ENCODE assay signal across 8 mouse cellular contexts in the genomic region with DNA sequence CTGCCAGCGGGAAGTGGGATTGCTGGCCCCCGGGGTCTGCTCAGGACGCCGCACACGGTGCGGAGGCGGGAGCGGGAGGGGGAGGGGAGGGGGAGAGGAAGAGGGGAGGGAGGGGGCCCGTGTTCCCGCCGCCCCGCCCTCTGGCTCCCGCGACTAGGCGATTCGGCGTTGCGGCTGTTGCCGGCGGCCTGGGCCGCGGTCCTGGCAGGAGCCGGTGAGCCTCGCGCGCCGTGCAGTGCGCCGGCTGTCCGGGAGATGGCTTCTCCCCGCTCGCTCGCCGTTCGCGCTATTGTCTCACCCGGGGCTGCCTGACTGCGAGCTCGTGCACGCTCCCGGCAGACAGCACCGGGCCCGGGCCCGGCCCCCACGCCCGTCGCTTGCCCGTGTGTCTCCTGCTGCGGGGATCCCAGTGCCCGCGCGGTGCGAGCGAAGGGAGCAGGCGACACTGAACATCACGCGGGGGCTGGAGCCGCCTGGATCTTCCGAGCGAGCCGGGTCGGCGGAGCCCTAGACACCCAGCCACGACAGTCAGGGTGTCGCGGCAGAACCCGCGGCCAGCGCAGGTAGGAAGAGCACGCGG. TPM values are rescaled to one million over a fixed set of nuclear protein-coding genes. Genes with fewer than 3 reads are reported as not detected.
A peak's percentile ranks its signal among the peaks of the same experiment; 100 is the strongest.
DNase-seq lines count a peak whose midpoint lies in the region; ATAC-seq and TF ChIP-seq lines count a peak whose summit lies in the region.

No protein-coding gene starts in this region.

- H3K27me3 ChIP-seq in heart, embryonic 10.5 days (ENCODE audit: insufficient read depth, poor library complexity, severe bottlenecking) = peaks cover 4% of the 10 kb centered on the region; the same call in 1 of the 2 replicates
- H3K27me3 ChIP-seq in liver, adult 2 months (ENCODE audit: control insufficient read depth, insufficient read depth, low read length) = no peaks in the 10 kb centered on the region

- WGBS in heart, embryonic 10.5 days = under 1% methylated on average over 66 of the region's 71 CpGs
- under 1% methylated on average over 70 of the region's 71 CpGs for WGBS in liver, adult 2 months

- H3K27ac ChIP-seq in embryonic fibroblast, embryonic 13.5 days (ENCODE audit: insufficient read depth, low read length) = no peak overlapping the region
- peak overlapping the region; percentile 94 for H3K27ac ChIP-seq in heart, embryonic 10.5 days
- H3K27ac ChIP-seq in liver, adult 2 months (replicated peaks; ENCODE audit: insufficient read depth, low read depth, low read length) = peak overlapping the region; percentile 22

- no peaks in the 10 kb centered on the region; the same call in 1 of the 2 replicates for H3K4me1 ChIP-seq in embryonic fibroblast, embryonic 13.5 days (ENCODE audit: control insufficient read depth, insufficient read depth, low read length)
- peaks cover 49% of the 10 kb centered on the region for H3K4me1 ChIP-seq in heart, embryonic 10.5 days
- peaks cover 6% of the 10 kb centered on the region for H3K4me1 ChIP-seq in liver, adult 2 months (ENCODE audit: control insufficient read depth, insufficient read depth, low read length)

- DNase-seq in A20 (ENCODE audit: low read depth, low spot score) = peak; percentile 79
- DNase-seq in adrenal gland, postnatal 36 days = peak; percentile 86 to 90
- DNase-seq in heart, embryonic 10.5 days (ENCODE audit: low spot score) = peak; percentile 82
- DNase-seq in kidney, adult 9 months = peak; percentile 68
- peak; percentile 44 for DNase-seq in liver, adult 2 months (ENCODE audit: extremely low read depth, low read depth, low spot score)
- peak; percentile 50 to 69 for DNase-seq in spleen, postnatal 14 days (ENCODE audit: low spot score in 2 of 2)

- H3K9me3 ChIP-seq in heart, embryonic 10.5 days = no peaks in the 10 kb centered on the region

- 0 out of 2 replicates have a peak, but pooled peaks have one; percentile 23 for TF ChIP-seq CTCF in embryonic fibroblast, embryonic 13.5 days (IDR thresholded peaks at IDR 0.05; ENCODE audit: borderline replicate concordance, insufficient read depth, low read length)
- TF ChIP-seq CTCF in liver, adult 2 months (IDR thresholded peaks at IDR 0.05; ENCODE audit: low read depth, low read length) = peak; percentile 60

- no peaks in the 10 kb centered on the region for H3K79me2 ChIP-seq in liver, adult 2 months (ENCODE audit: control insufficient read depth, insufficient read depth, low read length)

- peak; percentile 64 for TF ChIP-seq POLR2A in embryonic fibroblast, embryonic 13.5 days (IDR thresholded peaks at IDR 0.05; ENCODE audit: low read depth, low read length)
- TF ChIP-seq POLR2A in liver, adult 2 months (IDR thresholded peaks at IDR 0.05; ENCODE audit: extremely low read depth, insufficient read depth, low read length) = no peak

- peak; percentile 56 for ATAC-seq in monocyte, adult 5-6 weeks (replicated peaks; ENCODE audit: insufficient number of reproducible peaks, low FRiP score, low TSS enrichment, poor library complexity, severe bottlenecking)

- peak overlapping the region; percentile 74 for H3K9ac ChIP-seq in liver, adult 2 months (ENCODE audit: low read depth, low read length)

- H3K4me3 ChIP-seq in embryonic fibroblast, embryonic 13.5 days (ENCODE audit: insufficient read depth, low read length) = peak overlapping the region; percentile 46
- peak overlapping the region; percentile 78 for H3K4me3 ChIP-seq in heart, embryonic 10.5 days
- peak overlapping the region; percentile 71 for H3K4me3 ChIP-seq in liver, adult 2 months (ENCODE audit: insufficient read depth, low read depth, low read length)

- H3K36me3 ChIP-seq in heart, embryonic 10.5 days = no peaks in the 10 kb centered on the region
- no peaks in the 10 kb centered on the region for H3K36me3 ChIP-seq in liver, adult 2 months (ENCODE audit: control insufficient read depth, insufficient read depth, low read length)

RNA-seq across cellular contexts. Expression of a gene that starts 0.5 kb away (rescaled TPM):
- 1 to 10 TPM; 5.4 to 6.3 TPM for total RNA-seq in adrenal gland, postnatal 36 days (2021)
- 2.5 and 3.2 TPM in 2 replicates for polyA plus RNA-seq in embryonic fibroblast, embryonic 13.5 days (2011; ENCODE audit: insufficient read length, low read depth, missing spikeins)
- 7.9 and 11.5 TPM in 2 replicates for polyA plus RNA-seq in heart, embryonic 10.5 days (2016; fragmentation: Nextera tagmentation; extraction: Ambion mirVana)
- total RNA-seq in liver, adult 2 months (2014; rRNA removed) = 2.5 TPM in 2 replicates
- 1.6 and 3.3 TPM in 2 replicates for polyA plus RNA-seq in liver, adult 2 months (2012; rRNA removed)
- 1.4 to 5.4 TPM (median 1.9 TPM) in 3 replicates for total RNA-seq in monocyte, adult 5-6 weeks (2017)

RNA-seq across cellular contexts. Expression of a gene that starts 15.6 kb away (rescaled TPM):
- 10 to 100 TPM; 66.4 to 83.1 TPM for total RNA-seq in adrenal gland, postnatal 36 days (2021)
- polyA plus RNA-seq in embryonic fibroblast, embryonic 13.5 days (2011; ENCODE audit: insufficient read length, low read depth, missing spikeins) = 97.1 and 122 TPM in 2 replicates
- polyA plus RNA-seq in heart, embryonic 10.5 days (2016; fragmentation: Nextera tagmentation; extraction: Ambion mirVana) = 30.7 and 32.8 TPM in 2 replicates
- total RNA-seq in liver, adult 2 months (2014; rRNA removed) = 40.9 and 41.8 TPM in 2 replicates
- 8.9 and 14.3 TPM in 2 replicates for polyA plus RNA-seq in liver, adult 2 months (2012; rRNA removed)
- 113 to 271 TPM (median 138 TPM) in 3 replicates for total RNA-seq in monocyte, adult 5-6 weeks (2017)
